Mouse (Mus musculus): Measurements from ENCODE around the gene Fam214a. TPM values are rescaled to one million over a fixed set of nuclear protein-coding genes. Genes with fewer than 3 reads are reported as not detected.
A peak's percentile ranks its signal among the peaks of the same experiment; 100 is the strongest.

The Fam214a gene
- polyA plus RNA-seq, 1 experiment from 2014 or later, result 35.9 TPM

- Histone ChIP-seq H3K4me2 (ENCODE audit: low read length) (no peak overlapping the region), H3K4me3 (replicated peaks; ENCODE audit: low read depth, low read length) (no peak overlapping the region), H3K9ac (replicated peaks; ENCODE audit: low read length) (no peak overlapping the region), H3K27ac (replicated peaks; ENCODE audit: low read depth, low read length) (no peak overlapping the region), H3K27me3 (ENCODE audit: control insufficient read depth, insufficient read depth, low read length) (no peaks in the 10 kb centered on the region), H3K4me1 (ENCODE audit: control insufficient read depth, insufficient read depth, low read length) (no peaks in the 10 kb centered on the region), H3K9me3 (ENCODE audit: control insufficient read depth, low read length) (no peaks in the 10 kb centered on the region), H3K36me3 (ENCODE audit: control insufficient read depth, insufficient read depth, low read length) (no peaks in the 10 kb centered on the region)
- WGBS, result 53% methylated on average over 2 of the region's 2 CpGs
- DNase-seq, result no peak
- ATAC-seq (ENCODE audit: low FRiP score, low TSS enrichment), result no peak
These were observed 43.7 kb downstream of the Fam214a start for GRCm38 (mm10) chr9:74996349-74996748.

GRCm38 (mm10) chr9:74997976-74998375, 45.3 kb downstream of the Fam214a start:
- H3K27ac ChIP-seq (replicated peaks; ENCODE audit: low read depth, low read length), result no peak overlapping the region
- H3K4me1 ChIP-seq (ENCODE audit: control insufficient read depth, insufficient read depth, low read length), result no peaks in the 10 kb centered on the region
- H3K27me3 ChIP-seq (ENCODE audit: control insufficient read depth, insufficient read depth, low read length), result no peaks in the 10 kb centered on the region
- DNase-seq (no peak), ATAC-seq (ENCODE audit: low FRiP score, low TSS enrichment) (no peak)
- no peak overlapping the region for H3K4me3 ChIP-seq (replicated peaks; ENCODE audit: low read depth, low read length)
- no peak overlapping the region for H3K9ac ChIP-seq (replicated peaks; ENCODE audit: low read length)
- H3K4me2 ChIP-seq (ENCODE audit: low read length), result no peak overlapping the region
- H3K9me3 ChIP-seq (ENCODE audit: control insufficient read depth, low read length), result no peaks in the 10 kb centered on the region
- no peaks in the 10 kb centered on the region for H3K36me3 ChIP-seq (ENCODE audit: control insufficient read depth, insufficient read depth, low read length)

GRCm38 (mm10) chr9:75001006-75001405, 48.3 kb downstream of the Fam214a start:
- WGBS, result 90% methylated on average over 6 of the region's 6 CpGs
- Histone ChIP-seq H3K27ac (replicated peaks; ENCODE audit: low read depth, low read length) (no peak overlapping the region), H3K27me3 (ENCODE audit: control insufficient read depth, insufficient read depth, low read length) (no peaks in the 10 kb centered on the region), H3K4me2 (ENCODE audit: low read length) (no peak overlapping the region), H3K4me3 (replicated peaks; ENCODE audit: low read depth, low read length) (no peak overlapping the region), H3K36me3 (ENCODE audit: control insufficient read depth, insufficient read depth, low read length) (peaks cover 4% of the 10 kb centered on the region), H3K9ac (replicated peaks; ENCODE audit: low read length) (no peak overlapping the region), H3K4me1 (ENCODE audit: control insufficient read depth, insufficient read depth, low read length) (no peaks in the 10 kb centered on the region), H3K9me3 (ENCODE audit: control insufficient read depth, low read length) (no peaks in the 10 kb centered on the region)
- ATAC-seq (ENCODE audit: low FRiP score, low TSS enrichment) (no peak), DNase-seq (no peak)

GRCm38 (mm10) chr9:75001611-75002204, 49.0 kb downstream of the Fam214a start:
- DNase-seq, result peak; percentile 34
- no peak overlapping the region for H3K27ac ChIP-seq (replicated peaks; ENCODE audit: low read depth, low read length)

GRCm38 (mm10) chr9:75002262-75002661, 49.6 kb downstream of the Fam214a start:
- no peak overlapping the region for H3K9ac ChIP-seq (replicated peaks; ENCODE audit: low read length)
- no peaks in the 10 kb centered on the region for H3K4me1 ChIP-seq (ENCODE audit: control insufficient read depth, insufficient read depth, low read length)
- no peak overlapping the region for H3K4me3 ChIP-seq (replicated peaks; ENCODE audit: low read depth, low read length)
- H3K27me3 ChIP-seq (ENCODE audit: control insufficient read depth, insufficient read depth, low read length), result no peaks in the 10 kb centered on the region
- H3K27ac ChIP-seq (replicated peaks; ENCODE audit: low read depth, low read length), result no peak overlapping the region
- WGBS, result 76% methylated on average over 3 of the region's 3 CpGs
- no peak overlapping the region for H3K4me2 ChIP-seq (ENCODE audit: low read length)
- peaks cover 17% of the 10 kb centered on the region for H3K36me3 ChIP-seq (ENCODE audit: control insufficient read depth, insufficient read depth, low read length)
- DNase-seq, result no peak
- ATAC-seq (ENCODE audit: low FRiP score, low TSS enrichment), result no peak
- no peaks in the 10 kb centered on the region for H3K9me3 ChIP-seq (ENCODE audit: control insufficient read depth, low read length)

More at GRCm38 (mm10) chr9:75001611-75002204, 49.0 kb downstream of the Fam214a start:
- Histone ChIP-seq H3K4me1 (ENCODE audit: control insufficient read depth, insufficient read depth, low read length) (no peaks in the 10 kb centered on the region), H3K36me3 (ENCODE audit: control insufficient read depth, insufficient read depth, low read length) (peaks cover 11% of the 10 kb centered on the region), H3K9me3 (ENCODE audit: control insufficient read depth, low read length) (no peaks in the 10 kb centered on the region), H3K4me2 (ENCODE audit: low read length) (no peak overlapping the region), H3K4me3 (replicated peaks; ENCODE audit: low read depth, low read length) (no peak overlapping the region), H3K27me3 (ENCODE audit: control insufficient read depth, insufficient read depth, low read length) (no peaks in the 10 kb centered on the region), H3K9ac (replicated peaks; ENCODE audit: low read length) (no peak overlapping the region)
- ATAC-seq (ENCODE audit: low FRiP score, low TSS enrichment), result no peak
- 78% methylated on average over 5 of the region's 5 CpGs for WGBS

- Histone ChIP-seq H3K4me2 (ENCODE audit: low read length) (no peak overlapping the region), H3K36me3 (ENCODE audit: control insufficient read depth, insufficient read depth, low read length) (peaks cover 33% of the 10 kb centered on the region), H3K4me1 (ENCODE audit: control insufficient read depth, insufficient read depth, low read length) (no peaks in the 10 kb centered on the region), H3K9ac (replicated peaks; ENCODE audit: low read length) (no peak overlapping the region), H3K27me3 (ENCODE audit: control insufficient read depth, insufficient read depth, low read length) (no peaks in the 10 kb centered on the region), H3K4me3 (replicated peaks; ENCODE audit: low read depth, low read length) (no peak overlapping the region), H3K9me3 (ENCODE audit: control insufficient read depth, low read length) (no peaks in the 10 kb centered on the region), H3K27ac (replicated peaks; ENCODE audit: low read depth, low read length) (no peak overlapping the region)
- 91% methylated on average over 10 of the region's 10 CpGs for WGBS
- DNase-seq, result no peak
- no peak for ATAC-seq (ENCODE audit: low FRiP score, low TSS enrichment)
These were observed 51.5 kb downstream of the Fam214a start for GRCm38 (mm10) chr9:75004203-75004602.

- H3K36me3 ChIP-seq (ENCODE audit: control insufficient read depth, insufficient read depth, low read length), result peaks cover 79% of the 10 kb centered on the region
- H3K4me3 ChIP-seq (replicated peaks; ENCODE audit: low read depth, low read length), result no peak overlapping the region
- H3K9me3 ChIP-seq (ENCODE audit: control insufficient read depth, low read length), result no peaks in the 10 kb centered on the region
- no peak overlapping the region for H3K9ac ChIP-seq (replicated peaks; ENCODE audit: low read length)
- H3K4me2 ChIP-seq (ENCODE audit: low read length), result no peak overlapping the region
- H3K27ac ChIP-seq (replicated peaks; ENCODE audit: low read depth, low read length), result no peak overlapping the region
- ATAC-seq (ENCODE audit: low FRiP score, low TSS enrichment) (no peak), DNase-seq (no peak)
- H3K27me3 ChIP-seq (ENCODE audit: control insufficient read depth, insufficient read depth, low read length), result no peaks in the 10 kb centered on the region
- no peaks in the 10 kb centered on the region for H3K4me1 ChIP-seq (ENCODE audit: control insufficient read depth, insufficient read depth, low read length)
- 96% methylated on average over 2 of the region's 2 CpGs for WGBS
These were observed 63.9 kb downstream of the Fam214a start for GRCm38 (mm10) chr9:75016591-75016990.

- no peaks in the 10 kb centered on the region for H3K4me1 ChIP-seq (ENCODE audit: control insufficient read depth, insufficient read depth, low read length)
- H3K27ac ChIP-seq (replicated peaks; ENCODE audit: low read depth, low read length), result no peak overlapping the region
- ATAC-seq (ENCODE audit: low FRiP score, low TSS enrichment) (no peak), DNase-seq (no peak)
- H3K36me3 ChIP-seq (ENCODE audit: control insufficient read depth, insufficient read depth, low read length), result peaks cover 71% of the 10 kb centered on the region
- H3K4me2 ChIP-seq (ENCODE audit: low read length), result no peak overlapping the region
- no peak overlapping the region for H3K4me3 ChIP-seq (replicated peaks; ENCODE audit: low read depth, low read length)
- no peaks in the 10 kb centered on the region for H3K9me3 ChIP-seq (ENCODE audit: control insufficient read depth, low read length)
- H3K9ac ChIP-seq (replicated peaks; ENCODE audit: low read length), result no peak overlapping the region
- no peaks in the 10 kb centered on the region for H3K27me3 ChIP-seq (ENCODE audit: control insufficient read depth, insufficient read depth, low read length)
- 91% methylated on average over 6 of the region's 6 CpGs for WGBS
These were observed 66.5 kb downstream of the Fam214a start for GRCm38 (mm10) chr9:75019181-75019580.

- no peak for ATAC-seq (ENCODE audit: low FRiP score, low TSS enrichment)
- no peak overlapping the region for H3K9ac ChIP-seq (replicated peaks; ENCODE audit: low read length)
- no peak overlapping the region for H3K27ac ChIP-seq (replicated peaks; ENCODE audit: low read depth, low read length)
- peaks cover 74% of the 10 kb centered on the region for H3K36me3 ChIP-seq (ENCODE audit: control insufficient read depth, insufficient read depth, low read length)
- no peak overlapping the region for H3K4me2 ChIP-seq (ENCODE audit: low read length)
- no peak overlapping the region for H3K4me3 ChIP-seq (replicated peaks; ENCODE audit: low read depth, low read length)
- DNase-seq, result no peak
- H3K9me3 ChIP-seq (ENCODE audit: control insufficient read depth, low read length), result no peaks in the 10 kb centered on the region
- H3K27me3 ChIP-seq (ENCODE audit: control insufficient read depth, insufficient read depth, low read length), result no peaks in the 10 kb centered on the region
- 90% methylated on average over 3 of the region's 3 CpGs for WGBS
- H3K4me1 ChIP-seq (ENCODE audit: control insufficient read depth, insufficient read depth, low read length), result no peaks in the 10 kb centered on the region
These were observed 66.9 kb downstream of the Fam214a start for GRCm38 (mm10) chr9:75019592-75019991.
